Mouse (Mus musculus) adipocyte (in vitro differentiated cells): ENCODE measurements at regions not wholly inside any gene's neighbourhood (a gene's known extent, or its start where the extent isn't known, plus 50 kb on each side); places are given as distances from the start of the nearest gene placed in this dataset.
A peak's percentile ranks its signal among the peaks of the same experiment; 100 is the strongest.

Experiments
- DNase-seq: peaks from one replicate; pipeline ENCODE4 v3.0.0-alpha.2; 2016; ENCODE audit warnings: low spot score

GRCm38 (mm10) chr12:58443007-58443406 lies 173.9 kb upstream of the Clec14a start:
- peak; percentile 19 for DNase-seq

GRCm38 (mm10) chr12:58441962-58442361 lies 172.9 kb upstream of the Clec14a start:
- no peak for DNase-seq

- no peak for DNase-seq
Measured at GRCm38 (mm10) chr12:58440666-58441065, 171.6 kb upstream of the Clec14a start.

- DNase-seq = no peak
Measured at GRCm38 (mm10) chr12:58437031-58437430, 167.9 kb upstream of the Clec14a start.

- DNase-seq = no peak
Measured at GRCm38 (mm10) chr12:58434504-58434903, 165.4 kb upstream of the Clec14a start.

GRCm38 (mm10) chr12:58429929-58430328 lies 160.8 kb upstream of the Clec14a start:
- no peak for DNase-seq

GRCm38 (mm10) chr12:58426758-58427157 lies 157.7 kb upstream of the Clec14a start:
- no peak for DNase-seq

GRCm38 (mm10) chr12:58425961-58426360 lies 156.9 kb upstream of the Clec14a start:
- peak; percentile 65 for DNase-seq

- DNase-seq = no peak
Measured at GRCm38 (mm10) chr12:58423581-58423980, 154.5 kb upstream of the Clec14a start.

- no peak for DNase-seq
Measured at GRCm38 (mm10) chr12:58401904-58402303, 132.8 kb upstream of the Clec14a start.

- DNase-seq = no peak
Measured at GRCm38 (mm10) chr12:58360258-58360657, 91.2 kb upstream of the Clec14a start.

GRCm38 (mm10) chr12:58334163-58334562 lies 65.1 kb upstream of the Clec14a start:
- no peak for DNase-seq

- no peak for DNase-seq
Measured at GRCm38 (mm10) chr12:58329913-58330312, 60.8 kb upstream of the Clec14a start.

GRCm38 (mm10) chr12:58323953-58324352 lies 54.9 kb upstream of the Clec14a start:
- peak; percentile 21 for DNase-seq
